Mouse (Mus musculus) left cerebral cortex, adult 18-20 months (tissue): ENCODE measurements at regions not wholly inside any gene's neighbourhood (a gene's known extent, or its start where the extent isn't known, plus 50 kb on each side); places are given as distances from the start of the nearest gene placed in this dataset.

ENCODE experiments used
- DNase-seq, 2 experiments: peaks; one replicate each; pipeline ENCODE4 v3.0.0; 2021 to 2022; ENCODE audit warnings: low spot score in 2 of 2, mixed read lengths in 1 of 2

DNA sequence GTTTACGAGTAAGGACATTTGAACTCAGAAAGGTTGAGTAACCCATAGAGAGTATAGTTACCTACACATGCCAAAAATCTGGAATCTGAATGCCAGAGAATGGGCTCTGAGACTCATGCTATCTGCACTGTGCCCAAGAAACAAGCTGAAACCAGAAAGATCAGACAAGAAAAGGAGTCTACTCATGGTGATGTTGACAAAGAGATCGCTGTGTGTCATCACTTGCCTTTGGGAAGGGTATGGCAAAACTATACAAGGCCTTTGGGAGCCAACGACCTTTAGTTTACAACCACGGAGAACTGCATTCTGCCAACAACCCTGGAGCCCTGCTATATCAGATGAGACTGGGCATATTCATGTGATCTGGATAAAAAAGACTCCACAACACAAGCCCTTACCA, 339.3 kb upstream of the Nfe2l3 start:
- no peak for DNase-seq

DNA sequence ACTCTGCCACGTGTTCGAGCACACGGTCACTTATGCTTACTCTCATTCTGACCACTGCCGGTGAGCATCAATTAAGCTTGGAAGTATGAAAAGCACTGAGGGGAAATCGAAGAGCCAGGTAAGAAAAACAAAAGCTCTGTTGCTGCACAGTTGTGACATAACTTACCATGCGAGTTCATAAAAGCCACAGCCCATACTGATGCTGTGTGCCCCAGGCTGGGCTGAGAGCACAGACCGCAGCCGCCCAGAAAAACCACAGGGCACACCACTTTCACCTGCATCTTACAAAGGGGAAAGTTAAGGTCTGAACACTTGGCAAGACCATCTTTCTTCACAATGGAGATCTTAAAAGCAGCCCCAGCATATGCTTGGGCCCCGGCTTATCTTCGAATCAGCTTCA, 338.2 kb upstream of the Nfe2l3 start:
- DNase-seq = no peak

DNA sequence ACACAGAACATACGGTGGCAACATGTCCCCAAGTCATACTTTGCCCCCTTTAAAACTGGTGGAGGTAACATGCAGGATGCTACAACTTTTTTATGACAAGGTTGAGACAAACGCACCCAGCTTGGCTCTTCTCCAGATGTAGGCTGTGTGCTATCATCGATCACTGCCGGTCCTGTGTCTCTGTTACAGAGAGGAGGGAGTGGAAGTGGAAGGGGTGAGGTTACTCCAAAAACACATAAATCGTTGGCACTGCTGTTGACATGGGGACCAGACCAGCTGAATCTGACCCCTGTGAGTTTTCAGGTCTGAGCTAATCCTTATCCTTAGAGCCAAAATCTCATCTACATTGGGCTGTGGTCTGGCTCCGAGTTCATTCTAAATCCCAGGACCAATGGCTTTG, 335.0 kb upstream of the Nfe2l3 start:
- no peak for DNase-seq

DNA sequence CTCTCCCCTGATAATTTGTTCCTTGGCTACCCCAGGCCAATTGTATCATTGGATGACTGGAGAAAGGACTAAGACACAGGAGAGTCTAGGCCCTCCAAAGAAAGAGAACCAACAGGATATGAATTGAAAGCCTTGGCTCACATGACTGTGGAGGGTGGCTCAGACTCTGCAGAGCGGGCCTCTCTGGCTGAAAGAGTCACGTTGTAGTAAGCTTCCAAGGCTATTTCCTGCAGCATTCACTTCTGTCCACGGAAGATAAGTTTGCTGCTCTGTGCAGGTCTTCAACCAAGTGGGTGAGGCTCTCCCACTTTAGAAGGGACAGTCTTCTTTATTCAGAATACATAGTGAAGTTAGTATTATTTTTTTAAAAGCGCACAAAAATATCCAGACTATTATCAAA, 332.1 kb upstream of the Nfe2l3 start:
- DNase-seq = no peak

DNA sequence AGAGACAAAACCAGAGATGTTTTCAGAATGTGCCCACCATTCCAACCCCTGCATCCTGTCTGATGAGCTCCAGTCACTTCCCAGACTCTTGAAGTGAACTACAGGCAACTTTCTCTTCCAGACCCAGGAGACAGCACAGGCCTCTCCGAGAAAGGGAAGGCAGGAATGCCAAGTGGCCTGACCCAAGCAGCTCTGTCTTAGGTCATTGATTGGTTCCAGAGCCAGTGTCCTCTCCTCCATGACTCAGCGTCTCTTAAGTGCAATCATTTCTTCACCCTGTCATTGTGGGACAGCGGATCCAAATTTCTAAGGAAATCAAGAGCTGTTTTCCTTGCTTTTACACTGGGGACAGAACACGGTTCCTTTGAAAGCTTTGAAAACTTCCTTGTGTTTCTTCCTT, 329.2 kb upstream of the Nfe2l3 start:
- DNase-seq = no peak

DNA sequence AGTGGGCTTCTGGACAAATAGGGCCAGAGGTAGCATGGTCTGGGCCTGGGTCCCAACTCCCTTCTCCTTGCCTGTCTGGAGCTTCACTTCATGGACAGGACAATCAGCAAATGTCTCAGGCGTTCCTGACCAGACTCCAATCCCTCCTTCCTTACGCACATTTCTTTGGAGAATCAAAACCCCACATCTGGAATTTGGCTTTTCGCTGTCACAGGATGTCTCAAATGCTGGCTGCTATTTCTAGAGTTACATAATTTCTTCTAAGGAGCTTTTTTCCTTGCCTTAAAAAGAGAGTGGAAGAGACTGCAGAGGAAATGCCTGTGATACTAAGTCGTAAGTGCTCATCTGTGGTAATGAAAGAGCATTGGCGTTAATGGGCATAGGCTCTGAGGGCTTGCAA, 328.1 kb upstream of the Nfe2l3 start:
- no peak for DNase-seq

DNA sequence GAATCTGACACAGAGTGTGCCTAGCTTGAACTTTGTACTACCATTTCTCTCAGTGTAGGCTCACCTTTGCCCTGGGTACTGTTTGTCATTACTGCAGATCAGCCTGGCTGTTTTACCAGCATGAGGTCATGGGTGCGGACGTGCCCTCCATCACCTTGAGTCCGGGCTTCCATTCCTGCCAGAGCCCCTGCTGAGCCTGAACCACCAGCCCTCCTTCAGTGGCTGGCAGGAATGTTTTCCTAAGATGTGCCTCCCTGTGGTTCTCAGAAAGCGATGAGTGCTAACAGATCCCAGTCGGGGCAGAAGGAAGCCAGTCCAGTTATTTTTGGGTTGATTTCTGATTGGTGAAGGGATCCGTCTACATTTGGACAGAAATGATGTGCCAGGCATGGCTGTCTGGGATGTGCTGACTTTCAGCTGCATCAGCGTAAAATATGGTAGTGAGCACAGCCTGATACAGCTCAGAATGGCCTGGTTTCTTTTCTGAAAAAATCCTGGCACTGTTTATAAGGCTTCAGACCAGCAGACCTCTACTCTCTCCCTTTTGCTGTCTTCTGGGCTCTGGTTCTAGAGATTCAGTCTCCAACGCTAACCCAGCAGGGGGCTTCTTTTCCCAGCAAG, 324.0 kb upstream of the Nfe2l3 start:
- DNase-seq = no peak

DNA sequence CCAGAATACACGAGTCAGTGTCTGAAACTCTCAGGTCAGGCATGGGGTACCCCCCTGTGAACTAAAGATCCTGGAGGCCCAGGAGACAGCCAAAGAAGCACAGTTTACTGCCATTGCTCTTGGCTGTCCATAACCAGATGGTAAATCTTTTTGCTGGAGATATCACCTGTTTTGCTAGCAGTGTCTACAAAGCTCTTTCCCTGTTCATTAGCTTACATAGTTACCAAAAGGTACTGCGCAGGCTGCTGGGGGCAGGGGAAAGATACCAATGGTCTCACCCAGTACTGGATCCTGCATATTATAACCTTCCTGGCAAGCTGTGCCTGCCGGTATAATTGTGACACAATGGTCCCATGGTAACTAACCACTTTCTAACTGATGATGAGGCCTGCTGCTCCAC, 321.9 kb upstream of the Nfe2l3 start:
- DNase-seq = no peak

DNA sequence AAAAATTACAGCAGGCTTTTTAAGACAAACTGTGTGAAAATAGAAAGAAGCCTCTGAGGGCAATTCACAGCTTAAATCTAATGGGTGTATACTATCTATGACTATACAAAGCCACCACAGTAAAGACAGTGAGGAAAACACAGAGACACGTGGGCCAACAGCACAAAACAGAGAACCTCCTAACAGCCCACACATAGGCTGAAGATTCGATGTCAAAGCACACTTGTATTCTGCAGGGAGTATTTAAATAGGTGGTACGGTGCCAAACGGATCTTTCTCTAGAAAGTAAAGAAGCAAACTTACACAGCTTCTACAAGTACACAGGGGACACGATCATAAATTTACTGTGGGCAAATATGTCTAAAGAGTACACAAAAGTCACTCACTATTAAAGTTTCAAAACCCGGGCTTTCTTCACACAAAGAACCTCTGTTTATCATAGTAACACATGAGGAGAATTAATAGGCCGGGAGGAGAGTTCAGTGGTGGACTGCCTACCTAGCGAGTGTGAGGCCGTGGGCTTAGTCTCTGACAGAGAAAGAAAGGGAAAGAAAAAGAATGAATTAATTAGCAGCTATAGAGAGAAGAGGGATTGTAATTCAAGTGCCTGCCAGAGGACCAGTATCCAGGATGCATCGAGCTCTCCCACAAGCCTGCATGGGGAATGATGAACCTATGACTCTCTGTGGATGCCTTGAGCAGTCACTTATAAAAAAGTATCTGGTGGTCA, 317.7 kb upstream of the Nfe2l3 start:
- no peak for DNase-seq

DNA sequence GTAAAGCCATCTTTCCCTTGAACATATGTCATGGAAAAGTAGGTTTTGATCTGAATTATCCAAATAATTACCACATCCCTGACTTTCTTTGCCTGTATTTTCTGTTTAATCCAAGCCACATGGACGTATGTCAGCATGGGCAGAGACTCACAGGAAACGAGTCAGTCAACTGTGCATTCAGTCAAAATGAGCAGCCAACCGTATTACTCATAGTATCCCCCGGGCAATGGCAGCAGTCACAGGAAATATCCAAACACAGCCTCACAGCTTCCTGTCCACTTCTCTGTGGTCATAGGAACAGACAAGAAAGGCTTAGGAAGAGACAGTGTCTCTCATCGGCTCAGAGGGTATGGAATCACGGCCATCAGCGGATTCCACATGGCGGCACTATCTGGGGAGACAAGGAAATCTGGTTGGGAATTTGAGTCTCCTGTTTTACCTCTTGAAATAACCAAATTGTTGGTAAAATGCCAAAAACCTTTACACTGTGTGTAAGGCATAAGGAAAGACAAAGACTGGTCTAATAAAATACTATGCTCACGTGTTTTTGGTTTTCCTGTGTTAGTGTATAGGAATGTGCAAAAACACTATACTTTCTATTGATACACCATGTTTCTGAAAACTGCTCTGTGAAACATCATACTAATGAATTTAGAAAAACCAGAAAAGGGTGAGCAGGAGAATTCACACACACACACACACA, 313.5 kb upstream of the Nfe2l3 start:
- DNase-seq = no peak

DNA sequence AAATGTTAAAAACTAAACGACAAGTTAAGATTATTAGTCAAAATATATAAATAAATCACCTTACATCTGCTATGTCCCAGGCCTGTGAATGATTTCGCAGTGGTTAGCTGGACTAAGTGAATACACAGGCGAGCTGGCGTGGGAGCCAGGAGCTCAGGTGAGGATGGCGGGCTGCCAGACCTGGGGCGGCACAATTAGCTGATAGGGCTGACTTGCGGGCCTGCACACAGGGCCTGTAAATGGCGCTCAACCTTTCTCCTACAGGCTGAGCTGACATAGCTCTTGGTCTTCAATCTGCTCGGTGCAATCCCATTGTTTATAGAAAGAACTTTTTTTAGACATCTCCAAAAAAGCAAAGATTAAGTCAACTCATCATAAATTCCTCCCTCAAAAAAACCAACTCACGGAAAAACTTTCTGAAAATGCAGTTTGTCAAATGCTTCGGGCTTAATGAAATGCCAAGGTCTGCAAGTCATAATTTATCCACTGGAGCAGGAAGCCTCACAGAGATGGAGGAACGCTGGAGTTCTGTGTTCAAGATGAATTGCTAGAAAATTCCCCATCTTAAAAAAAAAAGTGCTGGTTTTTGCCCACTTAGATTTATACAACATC, 312.7 kb upstream of the Nfe2l3 start:
- DNase-seq = no peak

DNA sequence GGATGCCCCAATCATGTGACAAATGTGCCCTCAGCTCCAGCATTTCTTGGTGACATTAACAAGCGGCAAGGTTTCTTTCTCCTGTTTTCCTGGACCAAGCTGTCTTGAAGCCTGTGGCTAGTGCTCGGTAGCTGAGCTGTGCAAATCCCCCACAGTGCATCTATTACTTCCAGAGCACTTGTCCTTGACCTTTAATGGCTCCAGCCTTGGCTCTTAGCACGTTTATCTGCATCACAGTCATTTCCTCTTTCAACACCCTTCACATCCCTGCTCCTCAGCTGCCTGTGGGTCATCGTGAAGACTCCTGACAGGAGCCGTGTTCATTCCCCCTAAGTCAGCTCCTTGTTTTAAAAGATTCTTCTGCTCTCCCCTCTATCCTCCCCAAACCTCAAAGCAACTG, 309.5 kb upstream of the Nfe2l3 start:
- DNase-seq = no peak

DNA sequence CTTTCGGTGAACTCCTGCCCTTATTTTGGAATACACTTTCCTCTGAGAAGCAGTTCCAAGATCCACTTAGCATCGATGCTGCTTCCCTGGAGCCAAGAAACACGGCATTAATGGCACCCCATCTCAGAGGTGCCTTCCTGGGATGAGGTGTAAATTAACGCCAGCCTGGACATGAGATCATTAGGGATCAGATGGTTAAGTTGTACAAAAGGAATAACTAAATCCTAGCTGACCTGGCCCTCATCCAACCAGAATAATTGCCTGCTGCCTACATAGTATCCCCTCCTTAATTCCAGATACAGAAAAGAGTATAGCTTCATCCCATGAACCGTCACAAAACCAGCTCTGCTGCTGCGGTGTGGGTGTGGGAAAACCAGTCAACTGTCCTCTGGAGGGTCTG, 304.6 kb upstream of the Nfe2l3 start:
- no peak for DNase-seq

DNA sequence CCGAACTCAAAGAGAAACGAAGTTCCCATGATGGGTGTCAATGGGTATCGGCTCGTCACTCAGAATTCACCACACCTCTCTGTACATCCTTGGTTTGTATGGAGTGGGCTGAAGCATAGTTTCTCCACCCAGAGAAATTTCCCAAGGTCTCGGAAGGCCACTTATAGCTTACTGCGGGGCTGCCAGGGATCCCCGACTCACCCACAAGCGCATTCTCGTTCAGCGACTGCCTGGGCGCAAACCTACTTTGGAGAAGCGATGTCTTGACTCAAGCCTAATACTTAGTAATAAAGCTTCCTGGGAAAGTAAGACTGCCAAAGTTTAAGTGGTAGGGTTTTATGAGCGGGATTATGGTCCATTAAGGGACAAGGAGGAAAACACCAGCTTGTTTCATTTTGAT, 303.4 kb upstream of the Nfe2l3 start:
- DNase-seq = no peak

DNA sequence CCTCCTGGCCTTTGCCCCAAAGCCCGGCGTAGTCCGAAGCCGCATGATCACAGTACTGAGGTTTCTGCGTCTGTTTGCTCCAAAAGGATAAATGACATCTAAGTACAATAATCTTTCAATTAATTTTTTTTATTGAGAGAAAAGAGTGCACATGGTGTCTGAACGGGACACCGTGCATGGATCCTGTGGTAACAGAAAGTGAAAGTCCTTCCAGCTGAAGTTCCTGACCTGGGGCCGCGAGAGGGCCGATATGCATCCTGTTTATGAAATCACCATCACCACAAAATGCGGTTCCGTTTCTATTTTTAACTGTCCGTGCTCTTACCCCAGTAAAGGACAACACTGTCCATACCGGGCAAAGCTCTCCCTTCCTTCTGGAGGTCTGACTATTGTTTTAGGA, 302.9 kb upstream of the Nfe2l3 start:
- DNase-seq = no peak

DNA sequence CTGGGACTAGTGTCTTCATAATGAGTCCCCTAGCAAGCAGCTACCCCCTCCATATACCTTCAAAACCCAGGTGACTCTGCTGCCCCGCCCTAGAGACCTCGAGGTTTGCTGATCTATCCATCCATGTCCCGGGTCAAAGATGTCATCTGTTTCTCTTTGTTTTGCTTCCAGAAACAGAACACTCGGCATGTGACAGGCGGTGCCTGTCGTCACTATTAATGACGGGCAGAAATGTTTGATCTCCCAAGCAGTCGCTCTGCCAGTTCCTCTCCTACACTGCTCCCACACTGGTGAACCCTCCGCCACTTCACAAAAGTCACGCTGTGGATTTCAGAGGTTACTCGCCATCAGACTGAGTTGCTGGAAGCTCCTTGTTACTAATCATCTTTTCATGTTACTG, 287.7 kb upstream of the Nfe2l3 start:
- DNase-seq = no peak

DNA sequence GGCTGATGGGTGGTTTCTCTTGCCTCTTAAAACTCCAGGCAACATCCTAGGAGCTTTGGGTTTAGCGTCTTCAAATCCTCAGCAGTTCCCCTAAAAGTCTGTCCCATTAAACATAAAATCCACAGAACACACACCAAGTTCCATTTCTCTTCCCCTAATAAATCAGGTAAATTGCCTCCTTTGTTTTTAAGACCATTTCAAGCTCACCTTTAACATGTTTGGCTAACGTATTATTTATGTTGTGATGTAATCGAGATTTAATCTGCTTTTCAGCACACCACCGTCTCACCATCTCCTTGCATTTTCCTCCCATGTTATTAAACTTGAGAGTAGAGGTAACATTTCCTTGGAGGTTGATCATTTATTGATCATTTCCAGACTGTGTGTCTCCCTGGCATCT, 286.6 kb upstream of the Nfe2l3 start:
- DNase-seq = no peak

DNA sequence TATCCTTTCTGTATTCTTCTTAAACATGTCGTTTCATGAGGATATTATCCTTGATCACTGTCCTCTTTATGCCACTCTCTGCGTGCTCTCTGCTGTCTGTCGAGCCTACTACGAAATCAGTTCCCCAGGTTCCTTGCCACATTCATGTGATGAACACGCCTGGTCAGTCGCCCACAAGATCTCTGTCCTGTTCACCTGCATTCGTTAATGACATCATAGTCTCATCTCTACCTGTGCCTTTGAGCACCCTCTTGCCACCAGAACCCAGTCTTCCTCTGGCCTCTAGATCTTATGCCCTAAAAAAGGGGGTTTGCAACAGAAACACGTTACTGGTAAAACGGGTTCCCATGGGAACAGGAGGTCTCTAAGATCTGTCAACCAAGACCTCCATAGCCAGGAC, 283.6 kb upstream of the Nfe2l3 start:
- DNase-seq = no peak

DNA sequence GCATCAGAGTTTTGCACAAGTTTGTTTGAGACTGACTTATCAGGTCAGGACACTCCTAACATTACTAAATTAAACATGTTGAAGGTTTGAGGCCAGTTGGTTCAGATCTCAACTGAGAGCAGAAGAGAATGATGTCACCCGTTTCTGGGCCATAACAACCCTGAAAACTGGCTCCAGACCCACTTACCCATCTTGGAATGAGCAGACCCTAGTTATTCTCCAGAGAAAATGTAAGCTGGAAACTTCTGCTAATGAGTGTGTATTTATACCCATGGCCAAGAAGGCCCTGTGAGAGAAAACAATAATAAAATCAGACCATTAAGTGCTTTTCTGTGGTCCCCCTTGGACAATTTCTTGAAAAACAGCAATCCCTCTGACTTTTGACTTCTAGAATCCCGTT, 282.4 kb upstream of the Nfe2l3 start:
- DNase-seq = no peak

DNA sequence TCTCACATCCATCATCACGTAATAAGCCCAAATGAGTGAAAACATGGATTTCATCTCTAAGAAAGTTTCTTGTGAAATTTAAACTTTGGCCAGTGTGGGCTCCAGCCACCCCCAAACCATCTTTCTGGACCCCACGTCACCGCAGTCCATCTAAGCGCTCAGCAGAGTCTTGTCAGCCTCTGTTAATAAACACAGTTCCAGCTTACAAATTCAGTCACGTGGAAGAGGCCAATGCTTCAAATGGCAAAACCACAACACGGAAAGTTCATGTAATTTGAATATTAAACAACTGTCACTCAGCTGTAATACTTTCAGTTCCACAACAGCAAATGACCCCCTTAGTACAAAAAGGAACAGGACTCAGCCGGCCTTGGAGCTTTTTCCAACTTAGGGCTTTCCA, 282.0 kb upstream of the Nfe2l3 start:
- no peak for DNase-seq

DNA sequence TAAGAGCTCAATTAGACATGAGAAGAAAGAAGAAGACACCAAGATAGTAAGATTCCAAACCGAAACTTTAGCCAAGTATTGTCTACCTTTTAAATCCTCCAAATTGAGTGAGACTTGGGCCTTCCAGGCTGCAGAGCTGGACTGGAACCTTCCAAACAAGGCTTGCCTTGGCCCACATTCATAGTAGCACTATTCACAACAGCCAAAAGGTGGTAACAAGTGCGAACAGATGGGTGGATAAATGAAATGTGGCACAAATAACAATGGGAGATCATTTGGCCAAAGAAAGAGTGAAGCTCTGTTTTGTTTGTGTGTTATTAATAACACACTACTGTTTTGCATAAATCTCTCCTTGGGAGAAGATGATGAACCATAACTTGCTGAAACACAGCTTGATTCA, 281.6 kb upstream of the Nfe2l3 start:
- DNase-seq = no peak

DNA sequence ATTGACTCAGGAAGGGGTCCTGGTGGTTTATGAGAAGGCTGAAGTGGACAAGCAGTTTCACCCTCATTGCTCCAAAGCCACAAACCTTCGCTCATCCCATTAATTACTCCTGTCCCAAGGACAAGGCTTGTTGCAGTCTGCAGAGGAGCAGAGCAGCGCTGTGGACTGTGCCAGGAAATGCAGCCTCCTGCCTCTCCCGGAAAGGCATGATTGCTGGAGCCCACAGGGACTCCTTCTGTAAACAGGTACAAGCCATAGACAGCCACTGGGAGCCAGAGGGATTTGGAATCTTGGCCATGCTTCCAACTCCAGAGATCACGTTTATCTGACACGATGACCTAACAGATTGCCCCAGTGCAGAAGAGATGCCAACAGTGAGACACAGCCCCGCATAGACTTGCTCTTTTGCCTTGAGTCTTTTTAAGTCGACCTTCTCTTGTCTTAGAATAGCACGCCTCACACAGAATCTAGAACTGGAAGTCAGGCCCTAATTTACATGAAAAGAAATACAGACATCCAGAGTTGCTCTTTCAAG, 275.6 kb upstream of the Nfe2l3 start:
- DNase-seq = no peak
